Mouse (Mus musculus) MEL (cell line): ENCODE data around the gene Mcat. TPM values are rescaled to one million over a fixed set of nuclear protein-coding genes. Genes with fewer than 3 reads are reported as not detected.

Experiments
- DNase-seq: peaks from one replicate; pipeline ENCODE4 v3.0.0; 2011; ENCODE audit warnings: low read depth, low spot score
- H3K27ac ChIP-seq: 2 replicates; pipeline ENCODE4 v1.5.1; 2012; ENCODE audit warnings: low read depth, mild to moderate bottlenecking, control low read depth, low read length, moderate library complexity; ENCODE audit not compliant: control insufficient read depth
- H3K27me3 ChIP-seq, 2 experiments: fragments of 150-350 bp in 1 of 2; sonication (generic) in 1 of 2; 2 replicates each; pipeline ENCODE4 v1.6.1; 2012; ENCODE audit warnings: low read length in 2 of 2, mild to moderate bottlenecking in 2 of 2, improper control_type of control experiment in 1 of 2, moderate library complexity in 1 of 2; ENCODE audit not compliant: insufficient read depth in 2 of 2, control insufficient read depth in 1 of 2
- H3K36me3 ChIP-seq, 2 experiments: 2 replicates each; pipeline ENCODE4 v1.6.1; 2012 to 2014; ENCODE audit warnings: low read length in 2 of 2, improper control_type of control experiment in 1 of 2, inconsistent platforms in 1 of 2, mild to moderate bottlenecking in 1 of 2; ENCODE audit not compliant: insufficient read depth in 2 of 2, control insufficient read depth in 1 of 2
- H3K4me1 ChIP-seq, 2 experiments: fragments of 150-350 bp in 1 of 2; sonication (generic) in 1 of 2; 2 replicates each; pipeline ENCODE4 v1.6.1; 2012; ENCODE audit warnings: low read length in 2 of 2, improper control_type of control experiment in 1 of 2, mild to moderate bottlenecking in 1 of 2; ENCODE audit not compliant: insufficient read depth in 2 of 2, control insufficient read depth in 1 of 2
- H3K4me3 ChIP-seq, 2 experiments: fragments of 150-350 bp in 1 of 2; sonication (generic) in 1 of 2; 2 replicates each; pipeline ENCODE4 v1.5.1; 2012; ENCODE audit warnings: low read depth in 2 of 2, low read length in 2 of 2, mild to moderate bottlenecking in 2 of 2, moderate library complexity in 2 of 2, control low read depth in 1 of 2, improper control_type of control experiment in 1 of 2; ENCODE audit not compliant: control insufficient read depth in 1 of 2, insufficient read depth in 1 of 2
- H3K79me2 ChIP-seq: 2 replicates; pipeline ENCODE4 v1.6.1; 2012; ENCODE audit warnings: mild to moderate bottlenecking, low read length, moderate library complexity; ENCODE audit not compliant: control insufficient read depth, poor library complexity, insufficient read depth
- H3K9ac ChIP-seq: 2 replicates; pipeline ENCODE4 v1.6.1; 2012; ENCODE audit warnings: low read depth, mild to moderate bottlenecking, control low read depth, low read length, moderate library complexity; ENCODE audit not compliant: control insufficient read depth, poor library complexity, severe bottlenecking
- H3K9me3 ChIP-seq: fragments of 150-350 bp; sonication (generic); replicated peaks from 2 replicates; pipeline ENCODE4 v1.6.1; 2012; ENCODE audit warnings: mild to moderate bottlenecking, low read length, improper control_type of control experiment, moderate library complexity; ENCODE audit not compliant: insufficient read depth
- CHD1 ChIP-seq: IDR thresholded peaks from 2 replicates; pipeline ENCODE4 v1.6.1; 2012; ENCODE audit warnings: low read depth, mild to moderate bottlenecking, inconsistent platforms, low read length, improper control_type of control experiment
- CHD2 ChIP-seq: IDR thresholded peaks from 2 replicates; pipeline ENCODE4 v1.6.1; 2011; ENCODE audit warnings: low read length, improper control_type of control experiment
- CTCF ChIP-seq, 3 experiments: IDR thresholded peaks in 2 of 3; conservative IDR thresholded peaks in 1 of 3; 2 replicates each; pipeline ENCODE4 v1.5.1; 2011 to 2012; ENCODE audit warnings: low read length in 3 of 3, low read depth in 2 of 3, mild to moderate bottlenecking in 2 of 3, improper control_type of control experiment in 1 of 3, inconsistent platforms in 1 of 3, mixed read lengths in 1 of 3, moderate library complexity in 1 of 3; ENCODE audit not compliant: control insufficient read depth in 1 of 3, insufficient read depth in 1 of 3, poor library complexity in 1 of 3, severe bottlenecking in 1 of 3
- ETS1 ChIP-seq: IDR thresholded peaks from 2 replicates; pipeline ENCODE4 v1.6.1; 2012; ENCODE audit warnings: low read depth, mild to moderate bottlenecking, inconsistent platforms, low read length, improper control_type of control experiment, moderate library complexity
- GABPA ChIP-seq: IDR thresholded peaks from 2 replicates; pipeline ENCODE4 v1.6.1; 2012; ENCODE audit warnings: low read depth, mild to moderate bottlenecking, inconsistent platforms, low read length, improper control_type of control experiment, moderate library complexity
- MAFK ChIP-seq: IDR thresholded peaks from 2 replicates; pipeline ENCODE4 v1.6.1; 2011; ENCODE audit warnings: low read depth, mild to moderate bottlenecking, low read length, improper control_type of control experiment, borderline replicate concordance
- MAX ChIP-seq: IDR thresholded peaks from 2 replicates; pipeline ENCODE4 v1.6.1; 2011; ENCODE audit warnings: low read length, improper control_type of control experiment
- MXI1 ChIP-seq: IDR thresholded peaks from 2 replicates; pipeline ENCODE4 v1.6.1; 2011; ENCODE audit warnings: mild to moderate bottlenecking, low read depth, low read length, improper control_type of control experiment
- MYC ChIP-seq: IDR thresholded peaks from 2 replicates; pipeline ENCODE4 v1.6.1; 2011; ENCODE audit warnings: low read depth, mild to moderate bottlenecking, low read length, improper control_type of control experiment, moderate library complexity
- NELFE ChIP-seq: IDR thresholded peaks from 2 replicates; pipeline ENCODE4 v1.6.1; 2011; ENCODE audit warnings: low read depth, low read length, improper control_type of control experiment
- POLR2A ChIP-seq, 2 experiments: IDR thresholded peaks; 2 replicates each; pipeline ENCODE4 v1.6.1; 2011 to 2012; ENCODE audit warnings: low read length in 2 of 2, mild to moderate bottlenecking in 2 of 2, control low read depth in 1 of 2, improper control_type of control experiment in 1 of 2, low read depth in 1 of 2, moderate library complexity in 1 of 2; ENCODE audit not compliant: control insufficient read depth in 1 of 2, insufficient read depth in 1 of 2, poor library complexity in 1 of 2
- SIN3A ChIP-seq: IDR thresholded peaks from 2 replicates; pipeline ENCODE4 v1.6.1; 2012; ENCODE audit warnings: low read length, improper control_type of control experiment, inconsistent platforms
- SMC3 ChIP-seq: IDR thresholded peaks from 2 replicates; pipeline ENCODE4 v1.6.1; 2011; ENCODE audit warnings: low read depth, low read length, improper control_type of control experiment
- UBTF ChIP-seq: IDR thresholded peaks from 2 replicates; pipeline ENCODE4 v1.6.1; 2012; ENCODE audit warnings: low read depth, mild to moderate bottlenecking, inconsistent platforms, low read length, improper control_type of control experiment, moderate library complexity, borderline replicate concordance; ENCODE audit not compliant: insufficient read depth
- USF1 ChIP-seq: IDR thresholded peaks from 2 replicates; pipeline ENCODE4 v1.6.1; 2014; ENCODE audit warnings: low read depth, mild to moderate bottlenecking, inconsistent platforms, low read length, improper control_type of control experiment, moderate library complexity
- ZMIZ1 ChIP-seq: IDR thresholded peaks from 2 replicates; pipeline ENCODE4 v1.6.1; 2012; ENCODE audit warnings: low read depth, mild to moderate bottlenecking, inconsistent platforms, low read length, improper control_type of control experiment, moderate library complexity
- ZNF384 ChIP-seq: IDR thresholded peaks from 2 replicates; pipeline ENCODE4 v1.6.1; 2012; ENCODE audit warnings: low read depth, mild to moderate bottlenecking, inconsistent platforms, low read length, improper control_type of control experiment
- polyA plus RNA-seq, 2 experiments: library from polyadenylated mRNA; stranded (reverse) in 1 of 2; unstranded in 1 of 2; fragments of >175 nt in 1 of 2; fragments of >200 nt in 1 of 2; gene quantifications; 2 replicates each; pipeline versions ENCODE4 v1.2.1 to v1.2.4; 2012; ENCODE audit warnings: low replicate concordance in 2 of 2, low read depth in 1 of 2; ENCODE audit not compliant: insufficient read length in 2 of 2, insufficient read depth in 1 of 2, missing spikeins in 1 of 2
- total RNA-seq: library from RNA; depleted of rRNA; stranded (reverse); fragments of 300-350 nt; gene quantifications from 2 replicates; pipeline ENCODE4 v1.2.3, GENCODE M21; 2012

The Mcat gene
- total and polyA plus RNA-seq, 3 experiments: 28.8 to 35.9 TPM; not detected in 1

DNA sequence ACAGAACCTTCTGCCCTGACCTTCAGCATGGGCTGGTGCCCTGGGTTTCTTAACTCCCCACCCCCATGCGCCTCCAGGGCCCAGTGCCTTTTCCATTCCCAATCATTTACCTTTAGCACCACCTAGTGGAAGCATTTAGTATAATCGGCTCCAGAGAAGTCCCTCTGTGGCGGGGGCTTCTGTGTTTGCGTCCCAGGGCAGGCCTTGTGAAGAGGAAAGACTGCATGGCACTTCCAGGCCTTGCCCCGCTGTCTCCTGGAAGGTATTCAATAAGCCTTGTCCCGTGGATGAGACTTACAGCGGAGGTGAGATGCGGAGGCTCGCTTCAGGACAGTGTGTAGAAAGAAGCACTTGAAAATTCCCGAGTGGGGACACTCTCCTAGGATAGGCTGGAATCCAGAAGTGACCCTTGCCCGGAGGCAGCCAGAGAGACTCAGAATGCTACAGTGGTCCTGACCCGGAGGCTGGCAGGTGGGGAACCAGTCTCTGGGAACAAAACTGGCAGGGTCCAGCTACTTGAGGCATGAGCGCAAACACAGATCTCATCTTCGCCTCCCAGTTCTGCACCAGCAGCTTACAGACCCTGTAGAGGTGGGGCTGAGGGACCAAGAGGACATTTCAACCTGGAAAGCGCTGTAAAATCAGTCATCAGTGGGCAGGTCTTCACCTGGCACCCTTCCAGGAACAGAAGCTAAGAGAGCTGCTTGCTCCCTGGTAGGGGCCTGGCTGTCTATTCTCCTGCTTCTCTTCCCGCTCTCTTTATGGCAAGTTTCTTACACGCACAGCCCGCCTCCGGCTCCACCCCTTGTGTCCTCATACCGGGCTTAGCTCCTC is 45.2 kb downstream of the Mcat start (continued):
- TF ChIP-seq ZMIZ1 (no peak), CHD2 (peak; percentile 34; the same call in 1 of the 2 replicates), SMC3 (peak; percentile 87), ZNF384 (no peak), NELFE (no peak), SIN3A (peak; percentile 50; the same call in 1 of the 2 replicates), MAX (no peak), GABPA (no peak), MAFK (no peak), MYC (no peak), USF1 (no peak), ETS1 (no peak), MXI1 (no peak)

DNA sequence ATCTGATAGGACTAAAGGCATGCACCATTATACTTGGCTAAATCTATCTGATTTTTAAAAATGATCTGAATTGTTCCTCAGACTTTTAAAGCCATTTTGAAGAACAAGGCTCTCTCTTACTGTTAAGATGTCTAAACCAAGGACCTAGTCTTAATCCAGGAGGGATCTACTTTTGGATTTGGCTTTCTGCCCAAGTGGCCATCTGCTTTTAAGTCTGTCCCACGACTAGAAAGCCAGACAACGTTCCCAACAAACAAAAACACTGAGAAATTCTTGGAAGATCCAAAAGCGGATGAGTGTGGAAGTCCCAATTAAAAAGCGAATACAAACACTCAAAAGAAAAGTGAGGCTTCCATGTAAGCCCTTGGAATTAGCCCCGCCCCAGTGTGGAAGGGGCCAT is 48.6 kb downstream of the Mcat start:
- TF ChIP-seq ZMIZ1 (no peak), NELFE (no peak), POLR2A (IDR thresholded peaks at IDR 0.05; ENCODE audit: control insufficient read depth in 1 of 2, insufficient read depth in 1 of 2, low read depth in 1 of 2, low read length in 2 of 2, poor library complexity in 1 of 2) (no peak), CTCF (IDR thresholded peaks at IDR 0.05 in 2 of 3, conservative IDR thresholded peaks at IDR 0.05 in 1 of 3; ENCODE audit: control insufficient read depth in 1 of 3, insufficient read depth in 1 of 3, low read depth in 2 of 3, low read length in 3 of 3, poor library complexity in 1 of 3, severe bottlenecking in 1 of 3) (no peak), CHD1 (no peak), UBTF (no peak), MYC (no peak)
- TF ChIP-seq, all 39 proteins: peak for 0
- peaks cover 0 to 1% of the 10 kb centered on the region in 2 experiments; a peak in 2 of 4 replicates for H3K27me3 ChIP-seq
- no peak overlapping the region for H3K27ac ChIP-seq
- peaks cover 0 to 7% of the 10 kb centered on the region in 2 experiments; a peak in 1 of 4 replicates for H3K4me1 ChIP-seq
- peaks cover 0 to 2% of the 10 kb centered on the region in 2 experiments; a peak in 1 of 4 replicates for H3K36me3 ChIP-seq
- no peak for DNase-seq
- H3K9me3 ChIP-seq: no peaks in the 10 kb centered on the region
- H3K9ac ChIP-seq: no peak overlapping the region
- H3K4me3 ChIP-seq: no peak overlapping the region
- H3K79me2 ChIP-seq: no peaks in the 10 kb centered on the region; the same call in 1 of the 2 replicates
